Comparison of ENCODE assay signal across 8 mouse cellular contexts in the genomic region with DNA sequence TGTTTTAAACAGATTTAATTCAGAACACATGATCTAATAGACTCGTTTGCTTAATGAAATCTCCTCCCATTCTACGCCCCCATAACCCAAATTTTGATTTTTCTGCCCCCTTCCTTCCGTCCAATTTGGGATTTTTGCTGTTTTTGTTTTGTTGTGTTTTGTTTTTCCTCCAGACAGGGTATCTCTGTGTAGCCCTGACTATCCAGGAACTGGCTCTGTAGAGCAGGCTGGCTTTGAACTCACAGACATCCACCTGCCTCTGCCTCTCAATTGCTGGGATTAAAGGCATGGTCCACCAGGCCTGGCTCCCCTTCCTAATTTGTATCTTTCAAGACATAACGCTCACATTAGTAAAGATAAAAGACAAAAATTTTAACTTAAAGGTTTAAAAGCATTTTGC. TPM values are rescaled to one million over a fixed set of nuclear protein-coding genes. Genes with fewer than 3 reads are reported as not detected.
DNase-seq lines count a peak whose midpoint lies in the region; ATAC-seq and TF ChIP-seq lines count a peak whose summit lies in the region.

No protein-coding gene starts in this region.

- no peak for TF ChIP-seq RAD21 in MEL (IDR thresholded peaks at IDR 0.05; ENCODE audit: low read depth, low read length)

- TF ChIP-seq POLR2A in MEL (IDR thresholded peaks at IDR 0.05; ENCODE audit: control insufficient read depth in 1 of 2, insufficient read depth in 1 of 2, low read depth in 1 of 2, low read length in 2 of 2, poor library complexity in 1 of 2), result no peak

- peaks cover 14% of the 10 kb centered on the region for H3K27me3 ChIP-seq in heart, embryonic 11.5 days (ENCODE audit: control insufficient read depth, insufficient read depth, low read length)
- no peaks in the 10 kb centered on the region for H3K27me3 ChIP-seq in MEL (ENCODE audit: control insufficient read depth in 1 of 2, insufficient read depth in 2 of 2, low read length in 2 of 2)
- H3K27me3 ChIP-seq in hindbrain, embryonic 14.5 days (ENCODE audit: control insufficient read depth, insufficient read depth, low read length), result peaks cover 15% of the 10 kb centered on the region
- peaks cover 16% of the 10 kb centered on the region for H3K27me3 ChIP-seq in midbrain, embryonic 10.5 days (ENCODE audit: low read depth, poor library complexity, severe bottlenecking)

- H3K4me3 ChIP-seq in heart, embryonic 11.5 days (ENCODE audit: low read depth, low read length), result peak overlapping the region; percentile 76
- H3K4me3 ChIP-seq in MEL (ENCODE audit: control insufficient read depth in 1 of 2, insufficient read depth in 1 of 2, low read depth in 2 of 2, low read length in 2 of 2), result peak overlapping the region; percentile 19 to 88
- H3K4me3 ChIP-seq in hindbrain, embryonic 14.5 days (replicated peaks; ENCODE audit: low read length), result peak overlapping the region; percentile 59
- H3K4me3 ChIP-seq in midbrain, embryonic 10.5 days, result peak overlapping the region; percentile 93

- H3K79me2 ChIP-seq in MEL (ENCODE audit: control insufficient read depth, insufficient read depth, low read length, poor library complexity), result peaks cover 52% of the 10 kb centered on the region

- no peak overlapping the region for H3K9ac ChIP-seq in heart, embryonic 11.5 days (ENCODE audit: low read depth, low read length)
- peak overlapping the region; percentile 86 for H3K9ac ChIP-seq in MEL (ENCODE audit: control insufficient read depth, low read depth, low read length, poor library complexity, severe bottlenecking)
- peak overlapping the region; percentile 42 for H3K9ac ChIP-seq in hindbrain, embryonic 14.5 days

- no peaks in the 10 kb centered on the region for H3K9me3 ChIP-seq in heart, embryonic 11.5 days (replicated peaks; ENCODE audit: control insufficient read depth, low read length)
- H3K9me3 ChIP-seq in MEL (replicated peaks; ENCODE audit: insufficient read depth, low read length), result no peaks in the 10 kb centered on the region
- no peaks in the 10 kb centered on the region for H3K9me3 ChIP-seq in hindbrain, embryonic 14.5 days (ENCODE audit: control insufficient read depth, low read length)
- no peaks in the 10 kb centered on the region for H3K9me3 ChIP-seq in midbrain, embryonic 10.5 days (replicated peaks)

- DNase-seq in heart, postnatal 36 days, result no peak
- DNase-seq in MEL (ENCODE audit: low read depth, low spot score), result no peak
- DNase-seq in hindbrain, embryonic 14.5 days (ENCODE audit: low spot score), result no peak
- DNase-seq in midbrain, embryonic 10.5 days (ENCODE audit: low spot score), result no peak
- DNase-seq in right cerebral cortex, postnatal 36 days (ENCODE audit: low spot score in 2 of 2), result no peak
- no peak for DNase-seq in urinary bladder, adult 2 months (ENCODE audit: low spot score)
- no peak for DNase-seq in adrenal gland, postnatal 4 days (ENCODE audit: low spot score in 2 of 2)

- peak overlapping the region; percentile 80 for H3K4me2 ChIP-seq in heart, embryonic 11.5 days
- peak overlapping the region; percentile 99 for H3K4me2 ChIP-seq in hindbrain, embryonic 14.5 days (replicated peaks)

- H3K4me1 ChIP-seq in heart, embryonic 11.5 days (ENCODE audit: control insufficient read depth, insufficient read depth, low read length), result peaks cover 31% of the 10 kb centered on the region
- peaks cover 11 to 27% of the 10 kb centered on the region in 2 experiments for H3K4me1 ChIP-seq in MEL (ENCODE audit: control insufficient read depth in 1 of 2, insufficient read depth in 2 of 2, low read length in 2 of 2)
- H3K4me1 ChIP-seq in hindbrain, embryonic 14.5 days (replicated peaks; ENCODE audit: control insufficient read depth, insufficient read depth, low read length), result peaks cover 29% of the 10 kb centered on the region
- H3K4me1 ChIP-seq in midbrain, embryonic 10.5 days, result peaks cover 76% of the 10 kb centered on the region

- no peak for TF ChIP-seq EP300 in MEL (IDR thresholded peaks at IDR 0.05; ENCODE audit: low read depth in 1 of 2, low read length in 2 of 2)

- ATAC-seq in heart, embryonic 11.5 days (replicated peaks; ENCODE audit: insufficient number of reproducible peaks, low FRiP score, low TSS enrichment), result no peak
- no peak for ATAC-seq in hindbrain, embryonic 14.5 days (ENCODE audit: low FRiP score)

- H3K27ac ChIP-seq in heart, embryonic 11.5 days (ENCODE audit: low read depth, low read length), result no peak overlapping the region
- peak overlapping the region; percentile 30; the same call in 1 of the 2 replicates for H3K27ac ChIP-seq in MEL (ENCODE audit: control insufficient read depth, low read depth, low read length)
- H3K27ac ChIP-seq in hindbrain, embryonic 14.5 days, result peak overlapping the region; percentile 61
- H3K27ac ChIP-seq in midbrain, embryonic 10.5 days (replicated peaks), result peak overlapping the region; percentile 92

- WGBS in heart, embryonic 11.5 days (ENCODE audit: insufficient replicate concordance), result 52% methylated on average over 4 of the region's 4 CpGs
- 32% methylated on average over 4 of the region's 4 CpGs for WGBS in hindbrain, embryonic 14.5 days
- 23% methylated on average over 4 of the region's 4 CpGs for WGBS in midbrain, embryonic 10.5 days

- intact Hi-C loops in heart, postnatal 36 days (cut with DNase I), result no loop called here

- no peak for TF ChIP-seq CTCF in MEL (IDR thresholded peaks at IDR 0.05 in 2 of 3, conservative IDR thresholded peaks at IDR 0.05 in 1 of 3; ENCODE audit: control insufficient read depth in 1 of 3, insufficient read depth in 1 of 3, low read depth in 2 of 3, low read length in 3 of 3, poor library complexity in 1 of 3, severe bottlenecking in 1 of 3)

- H3K36me3 ChIP-seq in heart, embryonic 11.5 days (ENCODE audit: control insufficient read depth, insufficient read depth, low read length), result no peaks in the 10 kb centered on the region; the same call in 1 of the 2 replicates
- H3K36me3 ChIP-seq in MEL (ENCODE audit: control insufficient read depth in 1 of 2, insufficient read depth in 2 of 2, low read length in 2 of 2), result peaks cover 4 to 26% of the 10 kb centered on the region in 2 experiments; a peak in 3 of 4 replicates
- no peaks in the 10 kb centered on the region for H3K36me3 ChIP-seq in hindbrain, embryonic 14.5 days (replicated peaks; ENCODE audit: control insufficient read depth, insufficient read depth)
- peaks cover 17% of the 10 kb centered on the region for H3K36me3 ChIP-seq in midbrain, embryonic 10.5 days

TF ChIP-seq in MEL, 35 proteins besides CTCF, POLR2A, EP300 and RAD21:
- no peak for TF ChIP-seq POLR2AphosphoS2 (IDR thresholded peaks at IDR 0.05; ENCODE audit: low read length)
- no peak for TF ChIP-seq MYB (IDR thresholded peaks at IDR 0.05; ENCODE audit: low read depth, low read length)

RNA-seq across cellular contexts. Expression of a gene that starts 3.6 kb away (rescaled TPM):
- polyA plus RNA-seq in heart, embryonic 11.5 days (2014; fragmentation: Nextera tagmentation; extraction: Ambion mirVana), result 4.5 and 6.0 TPM in 2 replicates
- 1 to 10 TPM; 6.6 to 7.8 TPM for total RNA-seq in heart, postnatal 36 days (2021)
- total RNA-seq in MEL (2012; rRNA removed), result 18.5 and 23.4 TPM in 2 replicates
- 10 to 100 TPM in 1 of 2 experiments, not detected in 1; 24.7 TPM for polyA plus RNA-seq in MEL (2012; ENCODE audit: insufficient read depth in 1 of 2, insufficient read length in 2 of 2, low read depth in 1 of 2, low replicate concordance in 2 of 2, missing spikeins in 1 of 2)
- polyA plus RNA-seq in hindbrain, embryonic 14.5 days (2014; fragmentation: Nextera tagmentation; extraction: Ambion mirVana), result 3.8 and 4.4 TPM in 2 replicates
- 5.9 and 8.6 TPM in 2 replicates for polyA plus RNA-seq in midbrain, embryonic 10.5 days (2016; fragmentation: Nextera tagmentation; extraction: Ambion mirVana)
- 33.0 and 44.9 TPM in 2 replicates for polyA plus RNA-seq in urinary bladder, adult 2 months (2012; rRNA removed)
- total RNA-seq in adrenal gland, postnatal 4 days (2021), result 10 to 100 TPM; 23.6 to 28.7 TPM

RNA-seq across cellular contexts. Expression of a gene that starts 30.3 kb away (rescaled TPM):
- 0.17 TPM in 1 of 2 replicates, not detected in the other for polyA plus RNA-seq in heart, embryonic 11.5 days (2014; fragmentation: Nextera tagmentation; extraction: Ambion mirVana)
- under 1 TPM in 1 of 2 experiments, not detected in 1; 0.28 TPM for total RNA-seq in heart, postnatal 36 days (2021)
- 0.23 TPM in 1 of 2 replicates, not detected in the other for total RNA-seq in MEL (2012; rRNA removed)
- not detected for polyA plus RNA-seq in MEL (2012; ENCODE audit: insufficient read depth in 1 of 2, insufficient read length in 2 of 2, low read depth in 1 of 2, low replicate concordance in 2 of 2, missing spikeins in 1 of 2)
- polyA plus RNA-seq in hindbrain, embryonic 14.5 days (2014; fragmentation: Nextera tagmentation; extraction: Ambion mirVana), result 7.1 and 10.6 TPM in 2 replicates
- polyA plus RNA-seq in midbrain, embryonic 10.5 days (2016; fragmentation: Nextera tagmentation; extraction: Ambion mirVana), result 9.0 and 9.4 TPM in 2 replicates
- polyA plus RNA-seq in urinary bladder, adult 2 months (2012; rRNA removed), result 31.4 and 38.5 TPM in 2 replicates
- 10 to 100 TPM; 31.3 to 33.2 TPM for total RNA-seq in adrenal gland, postnatal 4 days (2021)
